Mouse (Mus musculus) C2C12 (cell line): ENCODE measurements around the gene Qrich2.

Experiments used
- CEBPB ChIP-seq: IDR thresholded peaks from one replicate; pipeline ENCODE4 v1.6.1; 2011; ENCODE audit warnings: low read depth, mild to moderate bottlenecking, control low read depth, moderate library complexity
- CTCF ChIP-seq: IDR thresholded peaks from one replicate; pipeline ENCODE4 v1.5.1; 2011; ENCODE audit not compliant: control insufficient read depth, insufficient read depth, insufficient read length
- FOSL1 ChIP-seq: IDR thresholded peaks from one replicate; pipeline ENCODE4 v1.8.0; 2011; ENCODE audit warnings: mild to moderate bottlenecking, low read length; ENCODE audit not compliant: poor library complexity, insufficient read depth, severe bottlenecking
- MAX ChIP-seq: IDR thresholded peaks from one replicate; pipeline ENCODE4 v1.6.1; 2011; ENCODE audit warnings: mild to moderate bottlenecking, control low read depth
- MYOD1 ChIP-seq: IDR thresholded peaks from one replicate; pipeline ENCODE4 v1.6.1; 2011; ENCODE audit warnings: low read depth; ENCODE audit not compliant: control insufficient read depth, insufficient read length
- MYOG ChIP-seq: IDR thresholded peaks from one replicate; pipeline ENCODE4 v1.6.1; 2011; ENCODE audit not compliant: control insufficient read depth, insufficient read length; ENCODE audit errors: extremely low read depth
- USF1 ChIP-seq: IDR thresholded peaks from one replicate; pipeline ENCODE4 v1.6.1; 2011; ENCODE audit warnings: low read depth, mild to moderate bottlenecking, control low read depth, moderate library complexity

- peak; percentile 7 for TF ChIP-seq CTCF
- TF ChIP-seq USF1, result no peak
- no peak for TF ChIP-seq MYOG
- no peak for TF ChIP-seq MYOD1
- TF ChIP-seq MAX, result no peak
- TF ChIP-seq CEBPB, result peak; percentile 9
- no peak for TF ChIP-seq FOSL1
Observed at GRCm38 (mm10) chr11:116501005-116501746, 35.1 kb upstream of the Qrich2 start.
